Mouse (Mus musculus) megakaryocyte, embryonic 14.5 days (primary cell): ENCODE measurements around the gene AL607142.1.

Source experiments
- FLI1 ChIP-seq: IDR thresholded peaks from 2 replicates; pipeline ENCODE4 v1.6.1; 2012; ENCODE audit warnings: low read length, inconsistent platforms, mixed read lengths
- GATA1 ChIP-seq: IDR thresholded peaks from 3 replicates; pipeline ENCODE4 v1.6.1; 2012; ENCODE audit warnings: mixed read lengths, low read length, inconsistent platforms, borderline replicate concordance

GRCm38 (mm10) chr4:120127333-120127732 is 62.5 kb downstream of the AL607142.1 start:
- no peak for TF ChIP-seq GATA1
- no peak for TF ChIP-seq FLI1
